Mouse (Mus musculus) cerebellum, adult 2 months (tissue): Measurements from ENCODE around the gene Ywhah. TPM values are rescaled to one million over a fixed set of nuclear protein-coding genes. Genes with fewer than 3 reads are reported as not detected.
"Not testable (repeated sequence)": the region's sequence is repeated elsewhere in the genome, so short reads cannot be mapped to it uniquely, and the experiment has no call there.

ENCODE experiments used
- DNase-seq, 2 experiments: peaks; one replicate each; pipeline ENCODE4 v3.0.0; 2021
- H3K27ac ChIP-seq: fragments of 200-500 bp; 2 replicates; pipeline ENCODE4 v1.5.1; 2012; ENCODE audit warnings: low read length, control low read depth, inconsistent platforms; ENCODE audit not compliant: insufficient read depth
- H3K27me3 ChIP-seq: fragments of 200-500 bp; 2 replicates; pipeline ENCODE4 v1.6.1; 2012; ENCODE audit warnings: inconsistent platforms, mild to moderate bottlenecking, low read length, moderate library complexity; ENCODE audit not compliant: control insufficient read depth, insufficient read depth
- H3K4me1 ChIP-seq: fragments of 200-500 bp; 2 replicates; pipeline ENCODE4 v1.6.1; 2011; ENCODE audit warnings: low read length; ENCODE audit not compliant: control insufficient read depth, insufficient read depth
- H3K4me3 ChIP-seq: fragments of 200-500 bp; replicated peaks from 2 replicates; pipeline ENCODE3; 2011; ENCODE audit warnings: mild to moderate bottlenecking, low read depth, low read length, control low read depth; ENCODE audit not compliant: insufficient read depth
- CTCF ChIP-seq: fragments of 200-500 bp; IDR thresholded peaks from 2 replicates; pipeline ENCODE4 v1.5.1; 2011; ENCODE audit warnings: low read depth, mild to moderate bottlenecking, control low read depth, low read length, moderate library complexity, borderline replicate concordance; ENCODE audit not compliant: insufficient read depth
- POLR2A ChIP-seq: fragments of 200-500 bp; IDR thresholded peaks from 2 replicates; pipeline ENCODE4 v1.6.1; 2011; ENCODE audit warnings: low read length, control low read depth, borderline replicate concordance; ENCODE audit not compliant: insufficient read depth
- WGBS: fragments of 180-500 bp; shearing (Covaris S2); methylation state at CpG from one replicate; pipeline ENCODE4 v1.1.7; 2018; 5-methylcytosine and 5-hydroxymethylcytosine counted together
- polyA plus RNA-seq: library from polyadenylated mRNA; depleted of rRNA; stranded (reverse); fragments of >200 nt; gene quantifications from 2 replicates; pipeline ENCODE4 v1.2.3, GENCODE M21; 2012

Ywhah gene
- polyA plus RNA-seq, 1 experiment: 1,631 TPM

DNA sequence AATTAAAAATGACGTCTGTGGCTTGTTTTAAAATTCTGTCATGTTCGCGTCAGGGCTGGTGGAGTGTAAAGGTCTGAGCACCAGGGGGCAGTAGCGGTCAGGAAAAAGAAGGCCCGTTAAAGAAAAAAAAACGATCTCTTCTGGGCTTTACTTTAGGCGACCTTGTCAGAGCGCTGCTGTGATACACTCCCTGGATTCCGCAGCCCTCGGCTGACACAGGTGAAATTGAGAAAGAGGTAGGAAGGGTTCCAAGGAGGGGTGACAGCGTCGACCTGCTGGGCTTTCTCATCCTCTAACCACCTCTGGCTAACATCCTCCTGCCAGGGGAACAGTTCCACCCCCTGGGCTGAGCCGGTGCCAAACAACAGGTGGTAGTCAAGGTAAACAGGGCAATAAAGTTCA, 20.9 kb downstream of the Ywhah start:
- Histone ChIP-seq H3K4me3 (peak overlapping the region; percentile 17), H3K27ac (no peak overlapping the region), H3K27me3 (no peaks in the 10 kb centered on the region), H3K4me1 (0 out of 2 replicates have a peak, but pooled peaks cover 3% of the 10 kb centered on the region)
- 3% methylated on average over 13 of the region's 13 CpGs for WGBS
- TF ChIP-seq POLR2A: no peak
- TF ChIP-seq CTCF: peak; percentile 66
- peak; percentile 39 to 68 for DNase-seq

DNA sequence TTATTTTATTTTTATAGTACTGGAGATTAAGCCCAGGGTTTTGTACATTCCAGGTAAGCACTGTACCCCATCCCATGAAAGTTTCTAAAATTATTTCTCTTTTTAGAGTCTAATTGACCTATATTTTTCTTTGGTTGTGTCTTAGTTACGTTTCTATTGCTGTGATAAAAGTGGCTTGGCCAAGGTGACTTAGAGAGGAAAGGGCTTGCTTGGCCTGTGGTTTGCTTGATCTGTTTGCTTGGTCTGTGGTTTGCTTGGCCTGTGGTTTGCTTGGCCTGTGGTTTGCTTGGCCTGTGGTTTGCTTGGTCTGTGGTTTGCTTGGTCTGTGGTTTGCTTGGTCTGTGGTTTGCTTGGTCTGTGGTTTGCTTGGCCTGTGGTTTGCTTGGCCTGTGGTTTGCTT, 22.1 kb downstream of the Ywhah start:
- H3K4me3 ChIP-seq, H3K27me3 ChIP-seq, H3K4me1 ChIP-seq, H3K27ac ChIP-seq, DNase-seq: not testable (repeated sequence)
- 96% methylated on average over 1 of the region's 1 CpGs for WGBS

DNA sequence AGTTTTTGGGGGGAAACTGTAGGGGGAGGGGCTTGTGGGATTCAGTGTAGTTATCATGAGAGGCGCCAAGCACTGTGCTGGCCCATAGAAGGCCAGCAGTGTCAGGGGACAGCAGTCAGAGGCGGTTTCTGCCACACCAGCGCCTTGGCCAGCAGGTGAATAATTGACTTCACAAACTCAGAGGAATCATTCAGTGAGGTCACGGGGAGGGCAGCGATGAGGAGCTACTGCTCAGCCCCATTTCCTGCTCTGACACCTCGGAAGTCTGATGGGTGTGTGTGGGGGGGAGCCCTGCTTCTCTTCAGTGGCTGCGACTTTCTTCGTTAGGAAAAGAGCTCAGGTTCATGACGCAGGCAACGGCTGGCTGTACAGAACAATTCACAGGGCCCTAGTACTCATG, 24.8 kb downstream of the Ywhah start:
- H3K27ac ChIP-seq: no peak overlapping the region
- no peak for DNase-seq
- H3K27me3 ChIP-seq: no peaks in the 10 kb centered on the region
- H3K4me1 ChIP-seq: 0 out of 2 replicates have a peak, but pooled peaks cover 3% of the 10 kb centered on the region
- TF ChIP-seq CTCF (no peak), POLR2A (no peak)
- no peak overlapping the region for H3K4me3 ChIP-seq
- 79% methylated on average over 10 of the region's 10 CpGs for WGBS

DNA sequence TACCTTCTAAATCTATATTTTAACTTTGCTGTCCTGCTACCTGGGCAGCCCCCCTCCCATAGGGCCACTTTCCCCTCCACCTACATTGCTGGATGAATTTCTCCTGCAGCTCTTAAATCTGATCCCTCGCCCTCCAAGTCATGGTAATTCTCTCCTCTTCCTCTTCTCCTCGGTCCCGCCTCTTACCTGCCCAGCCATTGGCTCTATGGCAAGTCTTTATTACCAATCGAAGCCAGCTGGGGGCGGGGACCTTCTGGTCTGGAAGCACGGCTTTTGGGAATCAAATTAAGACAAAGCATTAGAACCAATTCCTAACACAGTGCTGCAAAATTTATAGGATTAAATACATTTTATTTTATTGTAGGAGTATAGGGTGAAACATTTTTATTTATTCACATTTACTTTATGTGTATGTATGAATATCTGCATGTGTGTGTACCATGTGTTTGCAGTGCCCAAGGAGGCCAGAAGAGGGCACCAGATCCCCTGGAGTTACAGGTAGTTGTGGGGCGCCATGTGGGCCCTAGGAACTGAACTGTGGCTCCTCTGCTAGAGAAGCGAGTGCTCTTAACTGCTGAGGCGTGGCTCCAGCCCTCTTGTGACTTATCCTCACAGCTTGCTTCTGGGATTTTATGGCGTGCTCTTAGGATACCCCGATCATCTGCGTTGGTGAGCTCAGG, 26.2 kb downstream of the Ywhah start:
- H3K4me1 ChIP-seq: no peaks in the 10 kb centered on the region
- DNase-seq: no peak
- 96% methylated on average over 12 of the region's 12 CpGs for WGBS
- no peaks in the 10 kb centered on the region for H3K27me3 ChIP-seq
- TF ChIP-seq CTCF: no peak
- no peak for TF ChIP-seq POLR2A
- no peak overlapping the region for H3K4me3 ChIP-seq
- H3K27ac ChIP-seq: no peak overlapping the region

GRCm38 (mm10) chr5:33045316-33045705, 26.7 kb downstream of the Ywhah start:
- 86% methylated on average over 6 of the region's 6 CpGs for WGBS
- DNase-seq: no peak
- no peak overlapping the region for H3K27ac ChIP-seq
- TF ChIP-seq CTCF: no peak
- no peak for TF ChIP-seq POLR2A
- H3K27me3 ChIP-seq: no peaks in the 10 kb centered on the region
- no peaks in the 10 kb centered on the region for H3K4me1 ChIP-seq
- H3K4me3 ChIP-seq: no peak overlapping the region

GRCm38 (mm10) chr5:33052849-33053582, 34.4 kb downstream of the Ywhah start:
- WGBS: 73% methylated on average over 14 of the region's 14 CpGs
- no peak overlapping the region for H3K27ac ChIP-seq
- H3K4me3 ChIP-seq: no peak overlapping the region
- no peaks in the 10 kb centered on the region; the same call in 1 of the 2 replicates for H3K27me3 ChIP-seq
- no peak for TF ChIP-seq POLR2A
- no peak for TF ChIP-seq CTCF
- no peaks in the 10 kb centered on the region for H3K4me1 ChIP-seq
- no peak for DNase-seq

DNA sequence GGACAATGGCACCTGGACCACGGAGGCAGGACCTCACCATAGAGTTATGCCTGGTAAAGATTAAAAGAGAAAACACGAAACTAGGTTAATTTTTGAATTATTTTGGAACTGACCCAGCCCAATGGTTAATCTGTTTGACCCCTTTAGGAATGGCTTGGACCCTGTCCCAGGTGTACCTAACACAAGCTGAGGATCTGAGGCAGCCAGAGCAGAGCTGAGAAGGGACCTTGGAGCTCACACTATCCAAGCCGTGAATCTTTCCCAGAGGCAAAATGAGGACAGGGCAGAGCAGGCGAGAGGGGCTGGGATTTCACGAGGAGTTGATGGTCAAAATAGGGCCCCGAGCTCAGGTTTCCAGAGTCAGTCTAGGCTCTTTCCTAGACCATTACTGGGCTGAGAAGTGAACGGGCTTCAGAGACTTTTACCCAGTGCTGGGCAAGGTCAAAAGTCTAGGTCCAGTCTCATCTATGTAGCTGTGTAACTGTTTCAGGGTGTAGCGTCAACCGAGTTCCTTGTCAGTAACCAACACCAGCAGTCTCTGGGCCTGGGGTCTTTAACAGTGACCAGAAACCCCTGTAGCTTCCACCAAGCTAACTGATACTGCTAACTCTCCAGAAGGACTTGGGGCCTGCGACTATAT, 37.6 kb downstream of the Ywhah start:
- no peak for DNase-seq
- no peak for TF ChIP-seq CTCF
- WGBS: 81% methylated on average over 10 of the region's 10 CpGs
- Histone ChIP-seq H3K27me3 (no peaks in the 10 kb centered on the region; the same call in 1 of the 2 replicates), H3K4me3 (no peak overlapping the region), H3K27ac (no peak overlapping the region), H3K4me1 (no peaks in the 10 kb centered on the region)

DNA sequence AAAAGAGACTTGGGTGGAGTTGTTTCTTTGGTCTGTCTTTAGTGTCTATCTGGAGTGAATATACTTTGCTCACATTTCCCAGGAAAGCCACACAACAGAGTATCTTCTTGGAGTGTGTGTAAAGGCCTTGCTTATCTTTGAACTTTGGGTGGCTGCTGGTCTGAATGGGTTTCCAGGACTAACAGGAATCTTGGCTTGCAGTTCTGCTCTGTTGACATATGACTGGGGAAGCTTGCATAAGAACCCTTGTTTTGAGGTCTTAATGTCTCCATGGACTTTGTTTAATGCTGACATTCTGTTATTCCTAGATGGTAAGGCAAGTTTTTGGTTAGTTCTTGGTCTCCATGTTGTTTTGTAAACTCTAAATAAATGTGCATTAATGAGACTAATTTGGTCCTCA, 51.5 kb downstream of the Ywhah start:
- TF ChIP-seq CTCF (no peak), POLR2A (no peak)
- H3K27me3 ChIP-seq: no peaks in the 10 kb centered on the region
- no peaks in the 10 kb centered on the region for H3K4me1 ChIP-seq
- H3K27ac ChIP-seq: no peak overlapping the region
- H3K4me3 ChIP-seq: no peak overlapping the region
- no peak for DNase-seq
